Mouse (Mus musculus): ENCODE measurements at regions not wholly inside any gene's neighbourhood (a gene's known extent, or its start where the extent isn't known, plus 50 kb on each side); places are given as distances from the start of the nearest gene placed in this dataset.

DNA sequence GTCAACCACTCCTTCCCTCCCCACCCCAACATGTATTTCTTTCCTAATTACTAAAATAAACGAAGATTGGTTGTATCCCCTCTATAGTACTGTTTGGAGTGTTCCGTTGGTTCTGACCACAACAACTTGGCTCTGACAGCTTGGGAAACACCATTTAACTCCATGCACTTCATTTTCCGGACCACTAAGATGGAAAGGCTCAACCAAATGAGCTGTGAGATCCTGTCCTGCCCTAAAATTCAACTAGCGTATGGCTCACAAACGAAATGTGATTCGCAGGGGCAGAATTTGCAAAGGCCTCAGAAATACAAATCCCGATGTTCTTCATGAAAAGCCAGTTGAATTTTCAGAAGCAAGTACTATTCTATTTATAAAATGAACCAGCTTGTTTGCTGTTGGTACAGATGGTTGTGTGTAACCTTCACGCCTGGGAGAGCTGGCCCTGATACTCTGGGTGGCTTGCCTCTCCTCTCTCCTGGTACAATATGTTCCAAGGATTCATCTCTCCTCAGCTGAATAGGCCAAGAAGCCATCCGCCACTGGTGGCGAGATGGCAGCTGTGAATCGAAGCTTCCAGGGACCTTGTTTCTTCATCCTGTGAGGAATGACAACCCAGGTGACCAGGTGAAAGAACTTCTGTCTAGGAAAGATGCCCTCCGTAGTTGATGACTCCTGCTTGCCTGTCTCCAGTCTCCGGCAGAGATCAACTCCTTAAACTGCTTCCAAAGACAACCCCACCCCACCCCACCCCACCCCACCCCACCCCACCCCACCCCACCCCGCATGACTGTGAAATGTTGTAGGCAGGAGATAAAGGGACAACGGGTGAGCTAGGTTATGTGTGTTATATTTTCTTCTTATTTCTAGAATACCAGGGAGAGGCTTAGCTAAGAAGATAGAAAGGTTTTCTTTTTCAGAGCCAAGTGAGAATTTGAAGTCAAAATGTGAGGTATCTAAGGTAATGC lies 237.7 kb upstream of the Map3k1 start:
- TF ChIP-seq POLR2A (IDR thresholded peaks at IDR 0.05; ENCODE audit: low read depth, low read length), result no peak
- no peak for TF ChIP-seq CTCF (IDR thresholded peaks at IDR 0.05; ENCODE audit: extremely low read depth, insufficient read depth, insufficient read length, insufficient replicate concordance)

Measured in spleen, adult 2 months (tissue).